Mouse (Mus musculus) G1E (cell line): ENCODE data around the gene Synrg.

ENCODE experiments used
- CTCF ChIP-seq: IDR thresholded peaks from 2 replicates; pipeline ENCODE4 v1.5.1; 2012; ENCODE audit warnings: low read depth, low read length, inconsistent platforms, mixed read lengths
- GATA2 ChIP-seq: IDR thresholded peaks from 2 replicates; pipeline ENCODE4 v1.6.1; 2012; ENCODE audit warnings: low read depth, low read length, inconsistent platforms, borderline replicate concordance
- TAL1 ChIP-seq: conservative IDR thresholded peaks from 2 replicates; pipeline ENCODE4 v1.6.1; 2012; ENCODE audit warnings: low read depth, low read length, inconsistent platforms, mixed read lengths

DNA sequence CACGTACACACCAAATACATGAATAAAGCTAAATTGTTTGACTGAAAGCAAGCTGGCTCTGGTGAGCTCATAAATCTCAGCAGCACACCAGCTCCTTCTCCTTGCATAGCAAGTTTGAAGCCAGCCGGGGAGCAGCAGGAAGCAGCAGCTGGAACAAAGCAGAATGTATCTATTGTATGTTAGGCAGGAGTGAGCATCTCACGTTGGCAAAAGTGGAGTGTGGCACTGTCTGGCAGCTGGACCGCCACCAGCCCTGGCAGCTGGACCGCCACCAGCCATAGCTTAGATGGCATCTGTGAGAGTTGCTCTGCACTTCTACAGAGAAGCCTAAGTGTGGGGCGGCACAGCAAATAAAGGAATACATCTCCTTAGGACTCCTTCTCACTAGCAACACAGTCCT, 39.8 kb downstream of the Synrg start:
- TF ChIP-seq CTCF (no peak), TAL1 (no peak), GATA2 (no peak)
